Mouse (Mus musculus): ENCODE data around the gene Kcng4. TPM values are rescaled to one million over a fixed set of nuclear protein-coding genes. Genes with fewer than 3 reads are reported as not detected.

Kcng4 gene
- polyA plus RNA-seq, 1 experiment: 0.23 TPM

DNA sequence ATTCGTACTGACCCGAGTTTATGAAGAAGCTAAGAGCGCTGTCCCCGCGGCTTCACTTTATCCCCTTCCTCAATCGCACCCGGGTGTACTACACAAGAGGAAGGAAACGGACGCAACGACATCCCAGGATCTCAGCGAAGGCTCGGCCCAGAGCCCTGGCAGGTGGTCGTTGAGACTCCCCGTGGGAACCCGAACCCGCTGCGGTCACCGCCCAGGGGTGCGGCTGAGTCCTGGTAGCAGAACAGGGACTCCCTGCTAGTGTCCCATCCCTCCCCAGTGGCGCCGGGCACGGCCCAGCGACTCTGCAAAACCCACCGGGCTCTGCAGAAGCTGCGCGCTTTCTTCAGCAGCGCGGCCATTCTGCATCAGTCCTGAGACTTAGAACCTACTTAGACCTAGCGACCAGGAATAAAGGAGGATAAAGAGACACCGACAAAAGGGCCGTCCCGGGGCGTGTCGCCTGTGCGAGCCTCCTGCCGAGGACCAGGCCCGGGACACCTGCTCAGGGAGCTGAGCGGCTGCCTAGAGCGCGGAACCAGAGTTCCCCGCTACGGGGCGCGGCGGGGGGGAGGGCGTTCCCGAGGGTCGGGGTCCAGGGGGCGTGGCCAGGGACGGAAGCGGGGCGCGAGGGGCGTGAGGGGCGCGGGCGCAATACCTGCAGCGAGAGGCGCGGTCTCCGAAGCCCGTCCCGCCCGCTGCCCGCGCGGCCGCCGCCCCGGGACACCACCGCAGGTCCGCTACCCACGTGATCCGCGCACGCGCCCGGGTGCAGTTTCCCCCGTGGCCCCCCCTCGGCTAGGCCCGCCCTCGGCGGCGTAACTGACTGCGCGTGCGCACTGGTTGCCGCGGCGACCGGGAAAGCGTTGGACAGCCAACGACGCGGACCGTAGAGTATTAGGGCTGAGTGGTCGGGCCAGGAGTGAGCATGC, 60.8 kb downstream of the Kcng4 start, which contains the start of the genes Hsdl1 and Dnaaf1:
Hsdl1 (minus strand) TSS at position 747 of the 929 bp plus-strand sequence.
Dnaaf1 (plus strand) TSS at position 799 of the 929 bp plus-strand sequence.
- DNase-seq (ENCODE audit: low read depth): peak; percentile 96
- TF ChIP-seq CTCF (IDR thresholded peaks at IDR 0.05; ENCODE audit: borderline replicate concordance, extremely low read depth, insufficient read depth, insufficient read length) (peak; percentile 30; the same call in 1 of the 2 replicates), POLR2A (IDR thresholded peaks at IDR 0.05; ENCODE audit: borderline replicate concordance, extremely low read depth, insufficient read depth, insufficient read length, poor library complexity, severe bottlenecking) (peak; percentile 98)

Other genes starting within 250 kb of the Kcng4 start
- 16.3 and 19.5 TPM in 2 replicates for gene Mlycd, start 240.8 kb downstream of the Kcng4 start, polyA plus RNA-seq (2012; rRNA removed)
- 0.41 and 0.69 TPM in 2 replicates for gene Osgin1, start 201.6 kb downstream of the Kcng4 start, polyA plus RNA-seq (2012; rRNA removed)
- gene Necab2, start 189.0 kb downstream of the Kcng4 start, polyA plus RNA-seq (2012; rRNA removed): 32.6 and 43.5 TPM in 2 replicates
- gene Slc38a8, start 134.0 kb downstream of the Kcng4 start, polyA plus RNA-seq (2012; rRNA removed): 0.16 and 0.19 TPM in 2 replicates
- 89.9 and 96.7 TPM in 2 replicates for gene Mbtps1, start 76.9 kb downstream of the Kcng4 start, polyA plus RNA-seq (2012; rRNA removed)
- gene Hsdl1, start 60.5 kb downstream of the Kcng4 start, polyA plus RNA-seq (2012; rRNA removed): 69.1 and 101 TPM in 2 replicates
- 0.40 and 0.44 TPM in 2 replicates for gene Dnaaf1, start 60.4 kb downstream of the Kcng4 start, polyA plus RNA-seq (2012; rRNA removed)
- gene Taf1c, start 30.5 kb downstream of the Kcng4 start, polyA plus RNA-seq (2012; rRNA removed): 24.0 and 36.7 TPM in 2 replicates
- 0.12 and 0.25 TPM in 2 replicates for gene Adad2, start 22.9 kb downstream of the Kcng4 start, polyA plus RNA-seq (2012; rRNA removed)
- gene Wfdc1, start 30.7 kb upstream of the Kcng4 start, polyA plus RNA-seq (2012; rRNA removed): 3.1 TPM in 2 replicates
- 0.24 and 0.38 TPM in 2 replicates for gene Atp2c2, start 64.3 kb upstream of the Kcng4 start, polyA plus RNA-seq (2012; rRNA removed)
- 13.5 and 16.1 TPM in 2 replicates for gene Tldc1, start 142.7 kb upstream of the Kcng4 start, polyA plus RNA-seq (2012; rRNA removed)
- gene Cotl1, start 204.9 kb upstream of the Kcng4 start, polyA plus RNA-seq (2012; rRNA removed): 273 and 336 TPM in 2 replicates
- gene Klhl36, start 226.6 kb upstream of the Kcng4 start, polyA plus RNA-seq (2012; rRNA removed): 16.2 and 17.6 TPM in 2 replicates

Data from brain, embryonic 14.5 days (tissue).